Mouse (Mus musculus): ENCODE measurements at regions not wholly inside any gene's neighbourhood (a gene's known extent, or its start where the extent isn't known, plus 50 kb on each side); places are given as distances from the start of the nearest gene placed in this dataset.

DNA sequence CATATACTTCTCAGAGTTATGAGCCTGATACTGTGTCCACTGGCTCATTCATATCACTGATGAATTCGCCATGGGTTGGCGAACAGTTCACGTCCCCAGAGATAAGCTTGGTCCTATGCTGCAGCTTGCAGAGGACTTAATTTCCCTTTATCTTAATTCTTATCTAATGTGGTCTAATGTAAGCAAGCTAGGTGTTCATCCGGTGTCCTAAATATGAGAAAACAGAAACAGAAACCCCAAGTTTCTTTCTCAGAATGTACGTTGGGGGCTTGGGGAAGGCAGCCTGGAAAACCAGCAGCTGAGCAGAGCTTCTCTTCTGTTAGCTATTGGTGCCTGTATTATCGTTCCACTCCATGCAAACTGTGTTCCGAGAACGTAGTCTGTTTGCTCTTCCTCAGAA lies 170.1 kb downstream of the 1700064H15Rik start:
- no peak for DNase-seq

DNA sequence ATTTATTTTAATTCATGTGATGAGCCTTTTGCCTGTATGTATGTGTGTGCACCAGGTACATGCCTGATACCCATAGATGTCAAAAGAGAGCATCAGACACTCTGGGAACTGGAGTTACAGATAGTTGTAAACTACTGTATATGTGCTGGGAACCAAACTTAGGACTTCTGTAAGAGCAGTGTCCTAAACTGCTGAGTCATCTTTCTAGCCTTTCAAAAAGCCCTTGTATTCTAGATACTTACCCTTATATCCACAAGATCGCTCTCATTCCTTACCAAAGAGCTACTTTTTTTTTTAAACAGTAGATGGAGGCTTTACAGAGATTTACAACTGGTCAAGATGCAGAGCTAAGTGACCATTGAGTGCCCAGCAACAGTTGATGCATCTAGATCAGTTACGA lies 171.0 kb downstream of the 1700064H15Rik start:
- DNase-seq = no peak

DNA sequence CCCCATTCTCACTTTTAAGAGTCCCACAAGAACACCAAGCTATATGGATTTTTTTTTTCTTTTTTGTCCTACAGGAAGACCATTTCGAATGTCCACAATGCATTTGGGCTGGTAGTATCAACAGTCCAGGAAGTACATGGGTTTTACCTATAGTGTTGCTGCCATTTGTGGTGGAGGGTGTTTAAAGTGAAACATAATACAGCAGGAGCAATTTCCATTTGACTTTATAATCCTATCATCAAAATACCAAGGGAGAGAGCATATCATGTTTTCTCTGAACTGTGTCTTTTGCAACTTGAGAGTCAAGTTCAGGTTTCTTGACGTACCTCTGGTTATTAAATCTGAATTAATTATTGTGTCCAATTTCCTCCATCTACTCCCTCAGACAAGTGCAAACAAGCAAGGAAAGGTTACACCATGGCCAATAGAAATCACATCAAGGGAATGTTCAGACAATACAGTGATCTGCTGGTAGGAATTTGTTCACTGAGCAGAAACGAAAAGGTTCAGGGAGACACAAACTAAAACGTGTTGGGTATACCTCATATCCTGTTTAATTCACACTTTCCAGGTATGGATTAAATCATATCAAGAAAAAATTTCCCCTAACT lies 172.5 kb downstream of the 1700064H15Rik start:
- no peak for DNase-seq

DNA sequence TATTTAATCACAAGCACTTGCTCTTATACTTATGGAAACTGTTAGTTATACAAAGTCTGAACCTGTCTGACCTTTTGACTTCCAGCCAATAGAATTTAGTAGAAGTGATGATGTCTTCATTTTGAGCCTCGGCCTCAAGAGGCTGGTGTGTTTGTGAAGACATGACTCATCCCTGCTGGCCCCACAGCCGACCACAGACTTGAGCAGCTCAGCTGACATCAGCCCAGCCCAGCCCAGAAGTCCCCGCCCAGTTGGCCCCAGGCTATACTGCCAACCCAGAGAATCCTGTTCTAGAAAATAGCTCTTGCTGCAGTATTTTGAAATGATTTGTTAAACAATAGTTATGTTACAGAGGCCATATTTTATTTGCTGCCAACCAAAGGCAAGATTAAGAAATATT lies 177.5 kb downstream of the 1700064H15Rik start:
- DNase-seq = no peak

DNA sequence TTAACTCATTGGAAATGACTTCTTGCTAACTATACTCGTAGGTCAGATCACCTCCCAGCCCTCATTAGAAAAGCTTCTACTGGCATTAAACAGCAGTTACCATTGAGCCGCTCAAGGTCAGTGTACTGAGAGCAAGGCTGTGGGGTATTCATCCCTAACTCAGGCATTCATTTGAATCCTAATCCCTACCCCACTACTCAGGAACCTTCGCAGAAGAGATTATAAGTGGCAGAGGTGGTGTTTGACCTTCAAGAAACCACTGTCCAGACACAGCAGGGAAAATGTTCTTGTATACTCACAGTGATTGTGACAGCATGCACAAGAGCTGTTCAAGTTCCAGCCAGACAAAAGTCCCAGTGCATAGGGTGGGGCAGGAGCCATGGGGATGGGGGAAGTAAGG lies 179.5 kb downstream of the 1700064H15Rik start:
- DNase-seq = no peak

DNA sequence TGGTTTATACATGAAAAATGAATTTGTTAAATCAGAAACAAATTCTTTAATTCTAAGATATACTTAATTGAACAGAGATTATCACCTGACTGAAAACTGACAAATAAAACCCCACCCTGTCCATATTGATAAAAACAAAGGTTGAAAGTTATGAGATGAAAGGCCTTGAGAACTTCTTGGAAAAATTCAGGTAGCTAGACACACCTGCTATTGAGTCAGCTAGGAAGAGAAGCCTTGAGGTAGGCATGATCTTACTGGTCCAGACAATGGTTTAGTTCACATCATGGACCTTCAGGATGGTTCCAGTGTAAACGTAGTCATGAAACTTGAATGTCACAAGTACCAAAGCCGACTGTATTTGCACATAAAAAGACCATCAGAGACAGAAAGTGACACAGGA lies 180.3 kb downstream of the 1700064H15Rik start:
- no peak for DNase-seq

DNA sequence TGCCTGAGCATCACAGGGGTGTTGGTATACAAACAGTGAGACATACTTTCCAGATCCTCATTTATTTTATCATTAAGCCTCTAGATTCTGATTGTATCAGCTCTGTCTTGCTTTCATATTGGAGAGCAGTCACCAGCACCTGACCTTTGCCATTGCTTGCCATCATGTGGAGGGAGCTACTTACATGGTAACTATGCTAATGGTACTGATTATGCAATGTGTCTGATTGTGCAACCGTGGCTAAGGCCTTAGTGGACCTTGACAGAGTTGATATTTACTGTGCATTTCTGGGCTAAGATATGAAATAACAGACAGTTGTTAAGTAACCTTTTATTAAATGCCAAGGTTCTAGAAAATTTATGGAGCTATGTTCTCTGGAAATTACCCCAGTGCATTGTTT lies 180.7 kb downstream of the 1700064H15Rik start:
- DNase-seq = no peak

DNA sequence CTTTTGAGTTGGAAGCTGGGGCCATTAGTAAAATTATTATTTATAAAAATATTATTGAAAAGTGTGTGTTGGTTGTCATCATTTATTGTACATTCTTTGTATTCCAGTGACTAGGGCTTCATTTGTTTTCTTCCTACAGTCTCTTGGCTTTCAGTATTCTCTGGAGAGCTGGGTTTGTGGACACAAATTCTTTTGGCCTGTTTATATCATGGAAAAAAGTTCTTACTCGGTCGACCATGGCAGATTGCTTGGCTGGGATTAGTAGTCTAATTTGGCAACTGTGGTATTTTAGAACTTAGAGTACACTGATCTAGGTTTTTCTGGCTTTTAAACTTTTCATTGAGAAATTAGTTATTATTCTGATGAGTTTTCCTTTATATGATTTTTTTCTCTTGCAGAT lies 183.6 kb downstream of the 1700064H15Rik start:
- no peak for DNase-seq

DNA sequence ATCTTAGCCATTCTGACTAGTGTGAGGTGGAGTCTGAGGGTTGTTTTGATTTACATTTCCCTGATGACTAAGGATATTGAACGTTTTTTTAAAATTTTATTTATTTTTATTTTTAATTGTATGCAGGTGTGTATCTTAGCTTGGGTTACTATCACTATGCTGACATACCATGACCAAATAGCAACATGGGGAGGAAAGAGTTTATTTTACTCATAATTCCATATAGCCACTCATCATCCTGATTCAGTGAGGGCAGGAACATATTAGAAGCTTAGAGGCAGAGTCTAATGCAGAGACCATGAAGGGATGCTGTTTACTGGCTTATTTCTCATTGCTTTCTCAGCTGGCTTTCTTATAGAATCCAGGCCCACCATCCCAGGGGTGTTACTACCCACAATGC lies 186.7 kb downstream of the 1700064H15Rik start:
- DNase-seq = no peak

DNA sequence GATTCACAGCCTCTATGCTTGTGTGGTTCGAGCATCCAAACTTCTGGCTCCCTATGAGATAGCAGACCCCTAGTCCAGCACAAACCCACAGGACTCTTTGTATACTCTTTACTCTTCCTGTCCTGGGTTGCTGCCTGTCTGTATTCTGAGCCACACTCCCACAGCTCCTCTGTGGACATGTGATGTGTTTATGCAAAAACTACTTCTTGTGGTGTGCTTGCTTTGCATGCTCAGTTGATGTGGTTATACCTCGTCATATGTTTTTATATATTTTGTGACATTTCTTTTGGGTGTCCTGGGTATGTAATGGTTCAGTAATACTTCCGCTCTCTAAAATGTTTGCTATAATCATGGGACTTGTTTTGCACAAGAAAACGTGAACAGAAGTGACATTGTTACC lies 198.3 kb downstream of the 1700064H15Rik start:
- no peak for DNase-seq

DNA sequence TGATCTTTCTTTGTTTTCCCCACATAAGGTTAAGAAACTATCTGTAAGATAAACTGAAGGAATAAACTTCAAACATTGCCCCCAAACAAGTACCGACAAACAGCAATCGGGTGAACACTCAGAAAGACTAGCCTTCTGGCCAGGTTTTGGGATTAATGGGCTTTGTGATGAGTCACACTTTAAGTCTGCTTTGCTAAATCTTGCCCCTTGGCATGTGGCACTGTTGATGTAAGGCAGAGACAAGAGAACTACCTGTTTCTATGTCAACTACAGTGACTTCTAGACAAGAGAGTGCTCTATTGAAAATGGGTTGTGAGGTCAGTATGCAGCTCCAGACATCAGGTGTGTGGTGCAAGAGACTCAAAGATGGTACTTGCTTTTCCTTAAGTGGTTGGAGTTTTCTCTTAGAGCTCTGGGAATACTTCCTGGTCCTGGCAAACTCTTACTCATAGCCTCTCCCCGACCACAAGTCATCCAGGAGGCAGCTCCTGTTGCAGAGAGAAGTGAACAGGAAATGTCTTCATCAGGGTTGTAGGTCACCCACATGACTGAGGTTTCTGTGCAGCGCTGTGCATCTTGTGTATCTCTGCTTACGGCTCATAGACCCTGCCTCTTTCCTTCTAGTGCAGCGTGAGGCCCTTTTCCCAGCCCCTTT lies 198.9 kb downstream of the 1700064H15Rik start:
- DNase-seq = no peak

DNA sequence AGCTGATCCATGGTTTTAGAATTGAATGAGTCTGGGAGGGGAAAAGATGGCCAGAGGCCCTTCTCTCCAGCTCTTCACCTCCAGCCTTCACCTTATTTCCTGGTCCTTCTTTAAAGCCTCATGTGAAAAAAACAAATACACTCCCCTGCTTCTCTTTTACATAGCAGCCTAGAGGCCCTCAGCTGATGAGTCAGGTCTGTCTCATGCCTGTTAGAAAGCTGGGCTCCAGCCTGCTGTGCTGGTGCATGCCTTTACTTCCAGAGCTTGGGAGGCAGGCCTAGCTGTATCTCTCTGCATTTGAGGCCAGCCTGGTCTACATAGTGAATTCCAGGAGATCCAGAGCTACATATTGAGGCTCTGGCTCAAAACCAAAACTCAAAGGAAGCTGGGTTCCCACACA lies 199.5 kb downstream of the 1700064H15Rik start:
- DNase-seq = no peak

DNA sequence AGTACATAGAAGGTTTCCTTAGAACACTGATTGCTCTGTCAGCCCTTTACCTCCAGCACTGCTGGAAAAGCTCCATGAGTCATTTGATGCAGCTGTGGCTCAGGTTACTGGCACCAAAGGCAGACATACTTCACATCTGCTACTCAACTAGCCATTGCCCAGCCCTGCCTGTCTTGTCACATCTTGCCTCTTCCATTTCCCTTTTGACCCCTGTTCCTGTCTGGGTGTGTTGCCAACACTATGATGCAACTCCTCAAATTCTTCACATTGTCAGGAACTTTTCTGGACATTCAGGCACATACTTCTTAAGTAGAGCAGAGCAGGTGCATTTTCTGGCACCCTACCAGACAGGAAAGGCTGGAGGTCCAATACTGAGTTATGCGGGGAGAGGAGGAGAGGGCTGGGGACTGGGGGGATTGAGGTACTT lies 202.3 kb downstream of the 1700064H15Rik start:
- no peak for DNase-seq

DNA sequence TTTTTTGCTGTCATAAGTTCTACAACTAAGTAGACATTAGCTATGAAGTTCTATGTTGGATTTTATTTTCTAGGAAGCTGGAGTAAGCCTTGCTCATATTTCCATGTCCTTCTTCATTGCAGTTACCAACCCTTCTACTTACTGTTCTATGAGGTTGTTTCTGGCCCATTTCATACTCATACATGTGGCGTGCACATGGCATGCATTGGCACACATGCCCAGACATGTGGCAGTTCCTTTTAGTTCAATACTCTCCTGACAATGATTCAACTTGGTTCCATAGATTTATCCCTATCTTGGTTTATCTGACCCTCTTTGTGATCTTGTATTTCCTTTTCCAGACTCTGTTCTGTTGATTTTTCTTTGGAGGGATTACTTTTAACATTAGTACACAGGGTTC lies 203.2 kb downstream of the 1700064H15Rik start:
- DNase-seq = no peak

DNA sequence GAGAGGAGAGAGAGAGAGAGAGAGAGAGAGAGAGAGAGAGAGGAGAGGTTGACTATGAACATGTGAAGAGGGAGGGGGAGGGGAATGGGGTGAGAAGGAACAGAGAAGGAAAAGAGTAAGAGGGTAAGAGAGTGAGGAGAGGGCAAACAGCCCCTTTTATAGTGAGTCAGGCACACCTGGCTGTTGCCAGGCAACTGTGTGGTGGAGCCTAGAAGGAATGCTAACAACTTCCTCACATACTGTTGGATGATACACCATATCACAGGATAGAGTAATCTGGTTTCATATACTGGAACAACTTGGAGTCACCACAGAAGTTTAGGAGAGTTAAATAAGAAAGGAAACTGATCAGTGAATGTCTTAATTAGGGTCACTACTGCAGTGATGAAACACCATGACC lies 204.1 kb downstream of the 1700064H15Rik start:
- DNase-seq = no peak

DNA sequence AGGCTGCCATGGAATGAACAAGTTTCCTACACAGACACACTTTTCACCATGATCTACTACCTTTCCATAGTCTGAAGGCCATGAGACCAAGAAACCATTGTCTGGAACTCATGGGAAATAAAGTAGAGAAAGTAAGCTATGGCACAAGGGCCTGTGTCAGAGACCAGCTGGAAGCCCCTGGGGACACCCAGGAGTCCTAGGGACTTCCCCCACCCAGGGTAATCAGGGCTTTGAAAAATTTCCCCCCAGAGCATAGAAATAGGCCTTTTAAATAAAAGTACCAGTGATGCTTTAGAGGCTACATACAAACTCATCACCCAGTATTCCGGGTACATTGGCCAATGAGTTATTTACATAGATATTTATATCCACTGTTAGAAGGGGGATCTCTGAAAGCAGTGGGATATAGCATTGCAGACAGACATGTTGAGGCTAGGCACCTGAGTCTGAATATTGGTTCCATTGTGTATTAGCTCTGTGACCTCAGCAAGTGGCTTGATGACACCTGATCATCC lies 207.0 kb downstream of the 1700064H15Rik start:
- DNase-seq = no peak

DNA sequence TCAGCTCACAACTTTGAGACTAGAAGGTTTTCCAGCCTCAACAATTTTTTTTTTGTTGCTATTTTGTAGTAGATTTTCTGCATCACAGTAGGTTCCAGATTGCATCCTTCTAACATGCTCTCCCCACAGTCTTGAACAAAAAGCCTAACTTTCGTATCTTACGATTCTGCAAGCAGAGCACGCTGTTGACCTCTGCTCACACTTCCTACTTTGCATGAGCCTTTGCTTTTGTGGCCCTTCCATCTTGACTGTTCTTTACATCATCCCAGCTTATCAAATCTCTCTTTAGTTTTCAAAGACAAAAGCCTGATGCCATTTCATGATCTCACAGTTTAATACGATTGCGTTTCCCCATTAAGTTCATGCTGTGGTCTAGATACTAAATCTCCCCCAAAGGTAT lies 207.6 kb downstream of the 1700064H15Rik start:
- no peak for DNase-seq

DNA sequence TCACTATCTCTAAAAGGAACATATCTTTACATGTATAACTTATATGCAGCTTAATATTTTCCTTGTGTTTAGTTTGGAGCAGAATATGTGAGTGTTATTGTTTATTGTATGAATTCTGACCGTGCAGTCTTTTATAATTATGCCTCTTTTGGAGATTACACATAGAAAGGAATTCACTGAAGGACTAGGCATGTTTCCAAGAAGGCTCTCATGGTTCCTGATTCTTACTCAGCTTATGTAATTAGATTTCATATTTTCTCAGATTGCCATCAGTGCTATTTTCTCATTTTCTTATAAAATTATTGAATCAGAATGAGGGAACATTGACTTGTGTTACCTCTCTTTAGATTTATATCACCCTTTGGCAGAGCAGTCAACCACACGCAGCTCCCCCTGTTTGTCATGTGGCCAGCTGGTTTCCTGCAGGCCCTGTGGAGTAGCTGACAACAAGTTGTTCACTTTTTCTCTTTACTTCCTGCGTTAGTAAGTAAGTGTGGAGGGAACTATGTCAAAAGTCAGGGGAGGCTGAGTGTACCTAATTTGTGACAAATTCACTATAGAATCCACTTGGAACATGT lies 217.4 kb downstream of the 1700064H15Rik start:
- no peak for DNase-seq

DNA sequence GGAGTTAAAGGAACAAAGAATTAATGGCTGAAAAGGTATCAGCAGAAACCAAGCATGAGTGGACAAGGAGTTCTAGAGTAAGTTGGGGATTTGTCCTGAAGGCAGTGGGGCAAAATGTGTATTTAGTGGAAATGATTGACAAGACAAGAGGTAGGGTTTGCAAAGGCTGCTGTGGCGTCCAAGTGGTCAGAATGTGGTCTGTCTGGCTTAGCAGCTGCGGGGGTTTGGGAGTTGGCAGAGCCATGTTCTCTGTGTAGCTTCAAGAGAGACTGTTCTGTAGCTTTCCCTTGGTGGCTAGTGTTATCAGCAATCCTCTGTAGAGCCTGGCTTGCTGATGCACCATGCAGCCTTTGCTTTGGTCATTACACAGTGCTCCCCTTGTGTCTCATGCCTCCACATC lies 220.2 kb downstream of the 1700064H15Rik start:
- DNase-seq = no peak

DNA sequence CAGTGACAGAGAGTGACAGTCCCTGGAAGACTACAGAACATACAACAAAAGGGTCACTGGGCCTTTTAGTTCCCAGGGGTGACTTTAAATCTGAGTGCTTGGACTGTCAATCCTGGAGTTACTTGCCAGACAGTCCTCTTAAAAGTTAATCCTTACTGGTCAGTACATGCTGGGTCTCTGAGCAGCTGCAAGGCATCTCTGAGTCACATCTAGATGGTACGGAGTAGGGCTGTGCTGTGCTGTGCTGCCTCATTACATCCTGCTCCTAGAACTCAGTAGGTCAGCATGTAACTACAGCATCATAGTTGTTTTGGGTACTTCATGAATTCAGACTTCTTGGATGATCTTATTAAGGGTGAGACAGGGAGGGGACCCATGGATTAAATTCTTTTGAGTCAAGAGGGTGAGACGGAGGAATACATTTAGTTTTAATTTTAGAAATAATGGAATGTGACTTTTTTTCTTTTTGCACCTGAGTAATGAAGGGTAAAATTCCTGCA lies 220.8 kb downstream of the 1700064H15Rik start:
- no peak for DNase-seq

DNA sequence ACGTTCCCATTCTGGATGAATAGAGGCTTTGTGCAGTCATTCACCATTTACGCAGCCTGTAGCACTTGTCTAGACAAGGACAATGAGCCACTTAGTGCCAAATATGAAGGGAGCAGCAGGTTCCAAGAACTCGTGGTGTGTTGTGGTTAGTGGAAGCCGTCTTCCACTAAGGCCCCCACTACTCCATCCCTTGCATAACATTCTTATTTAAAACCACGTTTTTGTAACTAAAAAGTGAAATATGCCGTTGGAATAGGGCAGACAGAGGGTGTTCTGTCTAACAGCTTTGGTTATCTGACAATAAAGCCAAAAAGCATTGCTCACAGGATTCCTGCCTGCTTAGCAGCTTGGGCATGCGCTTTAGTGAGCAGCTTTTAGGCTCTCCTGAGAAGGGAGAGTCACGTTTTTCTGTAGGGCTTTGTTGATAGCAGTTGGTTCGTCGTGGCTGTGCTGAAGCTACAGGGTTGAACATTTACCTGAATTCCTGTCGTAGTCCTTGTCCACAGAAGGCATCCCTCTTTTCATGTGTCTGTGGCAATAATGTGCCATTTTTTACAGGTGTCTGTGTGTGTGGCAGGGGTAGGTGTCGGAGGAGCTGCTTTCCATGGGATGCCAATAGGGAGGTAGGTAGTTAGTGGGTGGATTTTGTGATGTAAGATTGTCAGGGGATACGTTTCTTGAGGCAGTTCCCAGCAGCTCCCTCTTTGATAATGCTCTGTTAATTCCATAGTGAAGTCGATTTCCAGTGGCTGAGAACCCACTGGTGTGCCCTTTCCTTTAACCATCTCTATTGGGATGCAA lies 221.9 kb downstream of the 1700064H15Rik start:
- peak; percentile 52 for DNase-seq

DNA sequence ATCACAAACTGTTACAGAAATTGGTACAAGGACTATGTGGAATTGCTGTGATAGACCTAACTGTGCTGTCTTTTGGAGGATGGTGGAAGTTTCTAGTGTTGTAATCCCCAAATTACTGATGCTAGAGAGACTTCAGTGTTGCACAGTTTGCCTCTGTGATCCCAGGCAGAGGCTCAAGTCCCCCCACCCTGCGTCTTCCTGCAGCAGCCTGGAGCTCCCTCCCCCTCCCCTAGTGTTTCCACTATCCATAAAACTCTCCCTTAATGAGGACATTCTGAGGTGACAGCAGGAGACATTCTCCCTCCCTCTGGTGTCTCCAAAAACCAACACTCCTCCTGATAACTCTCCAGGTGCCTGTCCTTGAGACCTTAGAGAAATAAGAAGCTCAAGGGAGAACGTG lies 242.8 kb downstream of the 1700064H15Rik start:
- no peak for DNase-seq

DNA sequence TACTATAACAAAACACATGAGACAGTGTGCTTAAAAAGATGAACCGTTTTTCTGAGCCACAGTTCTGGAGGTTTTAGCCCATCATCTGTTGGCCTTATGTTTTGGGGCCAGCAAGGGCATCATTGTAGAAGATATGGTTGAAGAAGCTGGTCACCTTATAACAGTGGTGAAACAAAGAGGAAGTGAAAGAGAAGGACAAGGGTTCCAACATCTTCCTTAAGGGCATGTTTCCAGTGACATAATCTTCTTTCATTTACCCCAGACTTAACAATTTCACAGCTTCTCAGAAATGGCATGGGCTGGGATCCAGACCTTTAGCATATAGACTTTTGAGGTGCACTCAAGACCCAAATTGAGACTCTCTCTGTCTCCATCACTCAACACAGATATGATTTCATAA lies 259.5 kb downstream of the 1700064H15Rik start:
- no peak for DNase-seq
